Mouse (Mus musculus) liver, adult (tissue): ENCODE measurements around the gene Ska2.

Source experiments
- GATA4 ChIP-seq: IDR thresholded peaks from 2 replicates; pipeline ENCODE4 v1.6.1; 2014; ENCODE audit warnings: mild to moderate bottlenecking, low read length; ENCODE audit not compliant: insufficient replicate concordance

Gene Ska2

DNA sequence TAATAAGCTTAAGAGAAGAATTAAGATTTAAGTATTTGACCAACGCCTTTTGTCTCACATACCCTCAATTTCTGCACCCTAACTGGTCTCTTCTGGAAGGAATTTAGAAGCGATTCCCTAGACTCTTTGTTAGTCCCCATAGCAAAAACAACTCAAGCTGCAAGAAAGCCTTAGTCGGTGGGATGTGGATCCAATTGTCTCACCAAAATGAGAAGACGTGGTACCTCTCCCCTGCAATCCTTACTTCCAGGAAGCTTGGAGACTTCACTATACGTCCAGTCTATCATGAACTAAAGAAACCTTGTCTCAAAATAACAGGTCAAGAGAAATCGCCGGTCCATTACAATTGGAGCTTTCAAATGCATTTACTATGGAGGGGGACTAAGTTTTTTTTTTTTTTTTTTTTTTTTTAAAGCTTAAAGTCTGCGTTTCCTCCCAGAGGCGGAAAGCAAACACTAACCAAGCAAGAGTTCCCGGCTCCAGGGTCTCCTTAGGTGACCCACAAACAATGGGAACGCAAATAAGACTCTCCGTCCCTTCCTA, 17.3 kb downstream of the Ska2 start:
- TF ChIP-seq GATA4 = no peak

- no peak for TF ChIP-seq GATA4
Measured at GRCm38 (mm10) chr11:87126824-87127816, 18.1 kb downstream of the Ska2 start, which contains the start of gene Trim37. Gene Trim37, plus strand, starts transcription at chr11:87127077.

DNA sequence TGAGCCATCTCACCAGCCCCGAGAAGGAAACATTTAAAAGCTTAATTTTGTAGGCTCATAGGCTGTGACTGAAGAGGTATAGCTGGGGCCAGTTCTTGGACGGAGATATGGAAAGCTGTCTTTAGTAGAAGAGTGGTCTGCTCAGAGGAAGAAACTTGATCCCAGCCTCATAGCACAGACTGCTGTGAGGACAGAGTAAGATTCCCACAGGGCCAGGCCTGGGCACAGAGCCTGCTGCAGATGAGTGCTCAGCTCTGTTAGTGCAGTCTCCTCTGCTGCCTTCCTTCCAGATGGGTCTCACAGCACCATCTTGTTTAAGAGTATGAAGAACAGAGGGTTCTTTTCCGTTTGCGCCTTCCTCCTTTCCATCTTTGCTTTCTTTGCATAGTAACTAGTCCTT, 27.2 kb downstream of the Ska2 start:
- no peak for TF ChIP-seq GATA4

DNA sequence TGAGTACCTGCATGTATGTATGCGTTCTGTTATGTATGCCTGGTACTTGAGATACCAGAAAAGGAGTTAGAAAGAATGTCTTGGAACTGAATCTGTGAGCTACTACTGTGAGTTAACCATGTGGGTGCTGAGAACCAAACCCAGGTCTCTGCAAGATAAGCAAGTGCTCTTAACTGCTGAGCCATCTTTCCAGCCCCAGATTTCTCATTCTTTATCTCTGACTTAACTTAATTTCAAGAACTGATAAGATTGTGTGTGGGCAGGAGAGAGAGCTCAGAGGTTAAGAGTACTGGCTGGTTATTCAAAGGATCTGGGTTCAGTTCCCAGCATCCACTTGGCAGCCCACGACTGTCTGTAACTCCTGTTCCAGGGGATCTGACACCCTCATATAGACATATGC, 49.0 kb downstream of the Ska2 start:
- TF ChIP-seq GATA4 = no peak

DNA sequence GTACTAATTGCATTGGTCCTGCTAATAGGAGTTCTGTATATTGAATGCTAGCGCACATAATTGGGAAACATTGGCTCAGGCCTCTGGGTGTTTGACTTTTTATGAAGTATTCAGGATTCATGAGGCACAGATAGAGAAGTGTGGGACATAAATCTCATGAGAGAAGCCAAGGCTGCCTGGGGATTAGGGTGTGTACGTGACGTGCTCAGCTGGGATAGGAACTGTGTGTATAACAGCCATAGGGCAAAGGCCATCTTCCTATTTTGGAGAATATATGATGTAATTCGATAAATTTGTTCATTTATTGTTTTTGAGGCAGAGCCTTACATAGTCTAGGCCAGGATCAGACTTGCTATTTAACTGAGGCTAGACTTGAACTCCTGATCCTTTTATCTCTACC, 53.7 kb downstream of the Ska2 start:
- TF ChIP-seq GATA4 = no peak

DNA sequence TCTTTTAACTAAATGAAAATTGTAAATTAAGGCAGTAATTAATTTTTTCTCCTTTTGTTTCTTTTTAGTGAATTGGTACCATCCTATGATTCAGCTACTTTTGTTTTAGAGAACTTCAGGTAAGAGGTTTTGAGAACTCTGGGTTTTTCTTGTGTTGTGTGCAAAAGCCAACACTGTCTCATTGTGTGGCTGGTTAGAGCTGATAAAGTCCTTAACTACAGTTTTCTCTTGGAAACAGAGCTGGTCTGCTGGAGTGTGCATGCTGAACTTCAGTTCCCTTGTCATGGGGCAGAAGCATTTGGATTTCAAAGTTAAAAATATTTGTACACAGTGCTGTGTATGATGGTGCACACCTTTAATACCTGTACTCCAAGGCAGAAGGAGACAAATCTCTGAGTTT, 54.7 kb downstream of the Ska2 start:
- TF ChIP-seq GATA4 = no peak

GRCm38 (mm10) chr11:87173625-87174024, 64.6 kb downstream of the Ska2 start:
- TF ChIP-seq GATA4 = no peak
